Mouse (Mus musculus): ENCODE data around the gene Gprc5b. TPM values are rescaled to one million over a fixed set of nuclear protein-coding genes. Genes with fewer than 3 reads are reported as not detected.

Gprc5b gene
- polyA plus RNA-seq, 1 experiment from 2014 or later, result 20.1 TPM

GRCm38 (mm10) chr7:118971499-118971898, 23.5 kb downstream of the Gprc5b start:
- Histone ChIP-seq H3K27me3 (ENCODE audit: control insufficient read depth, insufficient read depth, low read length) (no peaks in the 10 kb centered on the region), H3K9ac (ENCODE audit: low read length) (no peak overlapping the region), H3K27ac (ENCODE audit: low read depth, low read length) (no peak overlapping the region), H3K4me2 (no peak overlapping the region), H3K4me3 (ENCODE audit: low read depth, low read length) (no peak overlapping the region), H3K9me3 (ENCODE audit: control insufficient read depth, low read length) (no peaks in the 10 kb centered on the region), H3K4me1 (ENCODE audit: control insufficient read depth, insufficient read depth, low read length) (peaks cover 19% of the 10 kb centered on the region), H3K36me3 (ENCODE audit: control insufficient read depth, insufficient read depth, low read length) (peaks cover 14% of the 10 kb centered on the region)
- no peak for ATAC-seq (ENCODE audit: low FRiP score)
- 80% methylated on average over 8 of the region's 8 CpGs for WGBS
- no peak for DNase-seq (ENCODE audit: low spot score, missing footprints)

- H3K4me2 ChIP-seq, result no peak overlapping the region
- no peaks in the 10 kb centered on the region for H3K27me3 ChIP-seq (ENCODE audit: control insufficient read depth, insufficient read depth, low read length)
- H3K4me1 ChIP-seq (ENCODE audit: control insufficient read depth, insufficient read depth, low read length), result peaks cover 11% of the 10 kb centered on the region
- H3K9me3 ChIP-seq (ENCODE audit: control insufficient read depth, low read length), result no peaks in the 10 kb centered on the region
- H3K36me3 ChIP-seq (ENCODE audit: control insufficient read depth, insufficient read depth, low read length), result peaks cover 2% of the 10 kb centered on the region; the same call in 1 of the 2 replicates
- ATAC-seq (ENCODE audit: low FRiP score) (no peak), DNase-seq (ENCODE audit: low spot score, missing footprints) (no peak)
- H3K4me3 ChIP-seq (ENCODE audit: low read depth, low read length), result no peak overlapping the region
- H3K9ac ChIP-seq (ENCODE audit: low read length), result no peak overlapping the region
- 74% methylated on average over 3 of the region's 3 CpGs for WGBS
- H3K27ac ChIP-seq (ENCODE audit: low read depth, low read length), result no peak overlapping the region
Observed at GRCm38 (mm10) chr7:118968870-118969269, 26.1 kb downstream of the Gprc5b start.

GRCm38 (mm10) chr7:118965198-118965597, 29.8 kb downstream of the Gprc5b start:
- Histone ChIP-seq H3K4me1 (ENCODE audit: control insufficient read depth, insufficient read depth, low read length) (no peaks in the 10 kb centered on the region; the same call in 1 of the 2 replicates), H3K27ac (ENCODE audit: low read depth, low read length) (no peak overlapping the region), H3K9ac (ENCODE audit: low read length) (no peak overlapping the region), H3K4me3 (ENCODE audit: low read depth, low read length) (no peak overlapping the region), H3K36me3 (ENCODE audit: control insufficient read depth, insufficient read depth, low read length) (no peaks in the 10 kb centered on the region), H3K4me2 (no peak overlapping the region), H3K27me3 (ENCODE audit: control insufficient read depth, insufficient read depth, low read length) (no peaks in the 10 kb centered on the region), H3K9me3 (ENCODE audit: control insufficient read depth, low read length) (no peaks in the 10 kb centered on the region)
- 34% methylated on average over 7 of the region's 7 CpGs for WGBS
- DNase-seq (ENCODE audit: low spot score, missing footprints) (no peak), ATAC-seq (ENCODE audit: low FRiP score) (0 out of 2 replicates have a peak, but pooled peaks have one; percentile 16)

- Histone ChIP-seq H3K4me1 (ENCODE audit: control insufficient read depth, insufficient read depth, low read length) (no peaks in the 10 kb centered on the region; the same call in 1 of the 2 replicates), H3K36me3 (ENCODE audit: control insufficient read depth, insufficient read depth, low read length) (no peaks in the 10 kb centered on the region), H3K27ac (ENCODE audit: low read depth, low read length) (no peak overlapping the region), H3K27me3 (ENCODE audit: control insufficient read depth, insufficient read depth, low read length) (no peaks in the 10 kb centered on the region), H3K4me3 (ENCODE audit: low read depth, low read length) (no peak overlapping the region), H3K9ac (ENCODE audit: low read length) (no peak overlapping the region), H3K9me3 (ENCODE audit: control insufficient read depth, low read length) (no peaks in the 10 kb centered on the region), H3K4me2 (no peak overlapping the region)
- 0% methylated on average over 3 of the region's 3 CpGs for WGBS
- ATAC-seq (ENCODE audit: low FRiP score) (no peak), DNase-seq (ENCODE audit: low spot score, missing footprints) (no peak)
Observed at GRCm38 (mm10) chr7:118964777-118965176, 30.2 kb downstream of the Gprc5b start.

GRCm38 (mm10) chr7:118959209-118959608, 35.8 kb downstream of the Gprc5b start:
- DNase-seq (ENCODE audit: low spot score, missing footprints), result peak; percentile 23
- Histone ChIP-seq H3K27me3 (ENCODE audit: control insufficient read depth, insufficient read depth, low read length) (no peaks in the 10 kb centered on the region), H3K4me2 (no peak overlapping the region), H3K9me3 (ENCODE audit: control insufficient read depth, low read length) (no peaks in the 10 kb centered on the region), H3K4me1 (ENCODE audit: control insufficient read depth, insufficient read depth, low read length) (no peaks in the 10 kb centered on the region), H3K9ac (ENCODE audit: low read length) (no peak overlapping the region), H3K27ac (ENCODE audit: low read depth, low read length) (no peak overlapping the region), H3K36me3 (ENCODE audit: control insufficient read depth, insufficient read depth, low read length) (no peaks in the 10 kb centered on the region), H3K4me3 (ENCODE audit: low read depth, low read length) (no peak overlapping the region)
- 82% methylated on average over 7 of the region's 7 CpGs for WGBS
- ATAC-seq (ENCODE audit: low FRiP score), result no peak

GRCm38 (mm10) chr7:118956616-118957246, 38.3 kb downstream of the Gprc5b start:
- DNase-seq (ENCODE audit: low spot score, missing footprints) (no peak), ATAC-seq (ENCODE audit: low FRiP score) (no peak)
- H3K9me3 ChIP-seq (ENCODE audit: control insufficient read depth, low read length), result no peaks in the 10 kb centered on the region
- no peak overlapping the region for H3K4me3 ChIP-seq (ENCODE audit: low read depth, low read length)
- no peaks in the 10 kb centered on the region for H3K36me3 ChIP-seq (ENCODE audit: control insufficient read depth, insufficient read depth, low read length)
- no peak overlapping the region for H3K4me2 ChIP-seq
- WGBS, result 86% methylated on average over 4 of the region's 4 CpGs
- H3K4me1 ChIP-seq (ENCODE audit: control insufficient read depth, insufficient read depth, low read length), result no peaks in the 10 kb centered on the region
- no peak overlapping the region for H3K27ac ChIP-seq (ENCODE audit: low read depth, low read length)
- H3K27me3 ChIP-seq (ENCODE audit: control insufficient read depth, insufficient read depth, low read length), result no peaks in the 10 kb centered on the region
- no peak overlapping the region for H3K9ac ChIP-seq (ENCODE audit: low read length)

- 93% methylated on average over 1 of the region's 1 CpGs for WGBS
- no peak overlapping the region for H3K27ac ChIP-seq (ENCODE audit: low read depth, low read length)
- ATAC-seq (ENCODE audit: low FRiP score) (no peak), DNase-seq (ENCODE audit: low spot score, missing footprints) (no peak)
- no peak overlapping the region for H3K9ac ChIP-seq (ENCODE audit: low read length)
- H3K9me3 ChIP-seq (ENCODE audit: control insufficient read depth, low read length), result no peaks in the 10 kb centered on the region
- H3K27me3 ChIP-seq (ENCODE audit: control insufficient read depth, insufficient read depth, low read length), result no peaks in the 10 kb centered on the region
- no peaks in the 10 kb centered on the region for H3K36me3 ChIP-seq (ENCODE audit: control insufficient read depth, insufficient read depth, low read length)
- H3K4me3 ChIP-seq (ENCODE audit: low read depth, low read length), result no peak overlapping the region
- H3K4me2 ChIP-seq, result no peak overlapping the region
- H3K4me1 ChIP-seq (ENCODE audit: control insufficient read depth, insufficient read depth, low read length), result no peaks in the 10 kb centered on the region
Observed at GRCm38 (mm10) chr7:118954968-118955367, 40.0 kb downstream of the Gprc5b start.

GRCm38 (mm10) chr7:118953626-118954282, 41.3 kb downstream of the Gprc5b start:
- H3K27ac ChIP-seq (ENCODE audit: low read depth, low read length), result no peak overlapping the region
- no peak for ATAC-seq (ENCODE audit: low FRiP score)
- H3K27me3 ChIP-seq (ENCODE audit: control insufficient read depth, insufficient read depth, low read length), result no peaks in the 10 kb centered on the region
- H3K36me3 ChIP-seq (ENCODE audit: control insufficient read depth, insufficient read depth, low read length), result no peaks in the 10 kb centered on the region
- no peak for DNase-seq (ENCODE audit: low spot score, missing footprints)
- WGBS, result 72% methylated on average over 11 of the region's 11 CpGs
- no peaks in the 10 kb centered on the region for H3K4me1 ChIP-seq (ENCODE audit: control insufficient read depth, insufficient read depth, low read length)
- no peaks in the 10 kb centered on the region for H3K9me3 ChIP-seq (ENCODE audit: control insufficient read depth, low read length)
- no peak overlapping the region for H3K9ac ChIP-seq (ENCODE audit: low read length)
- H3K4me2 ChIP-seq, result no peak overlapping the region
- H3K4me3 ChIP-seq (ENCODE audit: low read depth, low read length), result no peak overlapping the region

GRCm38 (mm10) chr7:118949749-118950148, 45.3 kb downstream of the Gprc5b start:
- no peak for DNase-seq (ENCODE audit: low spot score, missing footprints)
- no peak for ATAC-seq (ENCODE audit: low FRiP score)
- no peaks in the 10 kb centered on the region for H3K36me3 ChIP-seq (ENCODE audit: control insufficient read depth, insufficient read depth, low read length)
- WGBS, result 80% methylated on average over 7 of the region's 7 CpGs
- H3K27ac ChIP-seq (ENCODE audit: low read depth, low read length), result no peak overlapping the region
- no peak overlapping the region for H3K4me2 ChIP-seq
- H3K9ac ChIP-seq (ENCODE audit: low read length), result no peak overlapping the region
- H3K4me1 ChIP-seq (ENCODE audit: control insufficient read depth, insufficient read depth, low read length), result no peaks in the 10 kb centered on the region
- H3K27me3 ChIP-seq (ENCODE audit: control insufficient read depth, insufficient read depth, low read length), result no peaks in the 10 kb centered on the region
- no peak overlapping the region for H3K4me3 ChIP-seq (ENCODE audit: low read depth, low read length)
- no peaks in the 10 kb centered on the region for H3K9me3 ChIP-seq (ENCODE audit: control insufficient read depth, low read length)

All from midbrain, embryonic 11.5 days (tissue).